Mouse (Mus musculus) limb, embryonic 14.5 days (tissue): ENCODE results near the gene Tnfrsf21. TPM values are rescaled to one million over a fixed set of nuclear protein-coding genes. Genes with fewer than 3 reads are reported as not detected.

Experiments
- ATAC-seq: fragments of 200-750 bp; cut with Nextera tagmentation; 2 replicates; pipeline ENCODE4 v1.8.0; 2017; ENCODE audit warnings: low read depth, moderate number of reproducible peaks, moderate TSS enrichment; ENCODE audit not compliant: low FRiP score
- DNase-seq: peaks from one replicate; pipeline ENCODE4 v3.0.0-alpha.2; 2015; ENCODE audit warnings: low spot score
- H3K27ac ChIP-seq: fragments of 300-500 bp; sonication (generic); replicated peaks from 2 replicates; pipeline ENCODE4 v1.5.1; 2014; ENCODE audit warnings: low read depth, mild to moderate bottlenecking, low read length, moderate library complexity, mixed read lengths
- H3K27me3 ChIP-seq: fragments of 300-500 bp; sonication (generic); 2 replicates; pipeline ENCODE4 v1.6.1; 2014; ENCODE audit warnings: low read length, mixed read lengths; ENCODE audit not compliant: control insufficient read depth, insufficient read depth
- H3K36me3 ChIP-seq: fragments of 300-500 bp; sonication (generic); 2 replicates; pipeline ENCODE4 v1.6.1; 2014; ENCODE audit warnings: mild to moderate bottlenecking, low read length, moderate library complexity, mixed read lengths; ENCODE audit not compliant: control insufficient read depth, insufficient read depth
- H3K4me1 ChIP-seq: fragments of 300-500 bp; sonication (generic); 2 replicates; pipeline ENCODE4 v1.6.1; 2014; ENCODE audit warnings: antibody characterized with exemption, low read length, mixed read lengths; ENCODE audit not compliant: control insufficient read depth, insufficient read depth
- H3K4me2 ChIP-seq: fragments of 300-500 bp; sonication (generic); replicated peaks from 2 replicates; pipeline ENCODE4 v1.6.1; 2014; ENCODE audit warnings: low read depth, mild to moderate bottlenecking, low read length, moderate library complexity; ENCODE audit not compliant: severe bottlenecking
- H3K4me3 ChIP-seq: fragments of 300-500 bp; sonication (generic); replicated peaks from 2 replicates; pipeline ENCODE4 v1.5.1; 2014; ENCODE audit warnings: low read length
- H3K9ac ChIP-seq: fragments of 300-500 bp; sonication (generic); 2 replicates; pipeline ENCODE4 v1.6.1; 2014; ENCODE audit warnings: mild to moderate bottlenecking, low read depth, low read length, moderate library complexity; ENCODE audit not compliant: severe bottlenecking
- H3K9me3 ChIP-seq: fragments of 300-500 bp; sonication (generic); 2 replicates; pipeline ENCODE4 v1.6.1; 2016; ENCODE audit warnings: low read length; ENCODE audit not compliant: control insufficient read depth
- POLR2A ChIP-seq: fragments of 200-500 bp; IDR thresholded peaks from 2 replicates; pipeline ENCODE4 v1.8.0; 2012; ENCODE audit warnings: inconsistent platforms, mild to moderate bottlenecking, moderate library complexity, borderline replicate concordance; ENCODE audit not compliant: insufficient read depth, insufficient read length; ENCODE audit errors: extremely low read depth
- WGBS: fragments of 180-500 bp; shearing (Covaris S2); extraction: QIAGEN DNeasy Blood & Tissue Kit; methylation state at CpG from one replicate; pipeline ENCODE4 v1.1.7; 2014; 5-methylcytosine and 5-hydroxymethylcytosine counted together
- polyA plus RNA-seq, 2 experiments: library from polyadenylated mRNA; depleted of rRNA in 1 of 2; stranded (reverse) in 1 of 2; unstranded in 1 of 2; fragments of >200 nt; fragmentation: Nextera tagmentation in 1 of 2; extraction: Ambion mirVana in 1 of 2; gene quantifications; 2 replicates each; pipeline versions ENCODE4 v1.2.1 to v1.2.3; 2012 to 2014

Tnfrsf21 gene
- polyA plus RNA-seq, 2 experiments: 24.5 to 25.0 TPM

- Histone ChIP-seq H3K36me3 (no peaks in the 10 kb centered on the region), H3K9me3 (no peaks in the 10 kb centered on the region), H3K27me3 (no peaks in the 10 kb centered on the region), H3K9ac (no peak overlapping the region), H3K27ac (no peak overlapping the region), H3K4me2 (no peak overlapping the region), H3K4me3 (no peak overlapping the region), H3K4me1 (no peaks in the 10 kb centered on the region)
- 91% methylated on average over 6 of the region's 6 CpGs for WGBS
- no peak for TF ChIP-seq POLR2A
- DNase-seq: no peak
- no peak for ATAC-seq
These were observed 8.7 kb downstream of the Tnfrsf21 start for GRCm38 (mm10) chr17:43025048-43025447.

DNA sequence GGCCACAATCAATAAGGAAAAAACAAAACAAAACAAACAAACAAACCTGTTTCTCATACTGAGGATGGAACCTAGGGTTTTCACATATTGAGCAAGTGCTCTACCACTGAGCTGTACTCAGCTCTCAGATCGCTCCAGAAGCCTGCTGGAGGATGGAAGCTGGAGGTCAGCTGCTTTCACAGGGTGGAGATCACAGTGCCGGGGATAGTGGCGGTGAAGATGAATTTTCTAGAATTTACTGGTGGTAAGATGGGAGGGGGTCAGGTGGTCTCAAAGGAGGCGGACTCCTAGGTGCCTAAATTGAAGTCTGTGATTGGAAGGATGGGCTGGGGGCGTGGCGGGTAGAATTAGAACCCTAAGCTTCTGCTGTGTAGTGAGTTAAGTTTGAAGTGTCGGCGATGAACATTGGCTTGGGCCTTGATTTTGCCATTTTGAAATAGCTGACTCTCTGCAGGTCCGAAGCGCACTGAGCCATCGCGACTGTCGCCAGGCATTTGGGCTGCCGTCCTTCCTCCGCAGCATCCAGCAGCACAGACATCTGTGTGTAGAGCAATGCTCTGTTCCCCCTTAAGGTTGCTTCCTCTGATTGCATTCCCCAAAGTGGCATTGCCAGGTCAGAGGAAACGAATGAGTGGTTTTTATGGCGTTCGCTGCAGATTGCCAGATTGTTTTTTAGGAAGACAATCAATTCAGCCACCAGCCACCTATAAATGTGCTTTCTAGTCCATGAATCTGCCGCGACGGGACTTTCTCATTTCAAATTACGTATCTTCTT, 9.7 kb downstream of the Tnfrsf21 start:
- DNase-seq: no peak
- 85% methylated on average over 22 of the region's 22 CpGs for WGBS
- TF ChIP-seq POLR2A: no peak

GRCm38 (mm10) chr17:43026708-43027107, 10.4 kb downstream of the Tnfrsf21 start:
- H3K9me3 ChIP-seq: no peaks in the 10 kb centered on the region
- no peak overlapping the region for H3K27ac ChIP-seq
- H3K4me2 ChIP-seq: no peak overlapping the region
- H3K27me3 ChIP-seq: no peaks in the 10 kb centered on the region
- ATAC-seq: no peak
- no peak for DNase-seq
- H3K9ac ChIP-seq: no peak overlapping the region
- no peak for TF ChIP-seq POLR2A
- no peaks in the 10 kb centered on the region for H3K36me3 ChIP-seq
- H3K4me3 ChIP-seq: no peak overlapping the region
- H3K4me1 ChIP-seq: no peaks in the 10 kb centered on the region
- 88% methylated on average over 4 of the region's 4 CpGs for WGBS

More for the DNA sequence above, 9.7 kb downstream of the Tnfrsf21 start:
- Histone ChIP-seq H3K4me1 (no peaks in the 10 kb centered on the region), H3K4me2 (no peak overlapping the region), H3K9ac (no peak overlapping the region), H3K9me3 (no peaks in the 10 kb centered on the region), H3K36me3 (no peaks in the 10 kb centered on the region), H3K27me3 (no peaks in the 10 kb centered on the region), H3K4me3 (no peak overlapping the region), H3K27ac (no peak overlapping the region)
- no peak for ATAC-seq

GRCm38 (mm10) chr17:43029546-43029945, 13.2 kb downstream of the Tnfrsf21 start:
- DNase-seq (no peak), ATAC-seq (no peak)
- Histone ChIP-seq H3K4me3 (no peak overlapping the region), H3K4me1 (no peaks in the 10 kb centered on the region), H3K9ac (no peak overlapping the region), H3K4me2 (no peak overlapping the region), H3K27me3 (no peaks in the 10 kb centered on the region), H3K9me3 (no peaks in the 10 kb centered on the region), H3K36me3 (no peaks in the 10 kb centered on the region), H3K27ac (no peak overlapping the region)
- WGBS: 65% methylated on average over 3 of the region's 3 CpGs
- no peak for TF ChIP-seq POLR2A

GRCm38 (mm10) chr17:43030290-43030689, 13.9 kb downstream of the Tnfrsf21 start:
- 84% methylated on average over 3 of the region's 3 CpGs for WGBS

More at GRCm38 (mm10) chr17:43030290-43030689, 13.9 kb downstream of the Tnfrsf21 start:
- Histone ChIP-seq H3K27me3 (no peaks in the 10 kb centered on the region), H3K27ac (no peak overlapping the region), H3K9ac (no peak overlapping the region), H3K4me2 (no peak overlapping the region), H3K4me1 (no peaks in the 10 kb centered on the region), H3K4me3 (no peak overlapping the region), H3K9me3 (no peaks in the 10 kb centered on the region), H3K36me3 (no peaks in the 10 kb centered on the region)
- DNase-seq (no peak), ATAC-seq (no peak)
- no peak for TF ChIP-seq POLR2A
